Mouse (Mus musculus) cerebellum, adult 9-11 months (tissue): ENCODE results near the gene B4galnt2.

Experiments used
- DNase-seq: peaks from one replicate; pipeline ENCODE4 v3.0.0; 2022

Gene B4galnt2

DNA sequence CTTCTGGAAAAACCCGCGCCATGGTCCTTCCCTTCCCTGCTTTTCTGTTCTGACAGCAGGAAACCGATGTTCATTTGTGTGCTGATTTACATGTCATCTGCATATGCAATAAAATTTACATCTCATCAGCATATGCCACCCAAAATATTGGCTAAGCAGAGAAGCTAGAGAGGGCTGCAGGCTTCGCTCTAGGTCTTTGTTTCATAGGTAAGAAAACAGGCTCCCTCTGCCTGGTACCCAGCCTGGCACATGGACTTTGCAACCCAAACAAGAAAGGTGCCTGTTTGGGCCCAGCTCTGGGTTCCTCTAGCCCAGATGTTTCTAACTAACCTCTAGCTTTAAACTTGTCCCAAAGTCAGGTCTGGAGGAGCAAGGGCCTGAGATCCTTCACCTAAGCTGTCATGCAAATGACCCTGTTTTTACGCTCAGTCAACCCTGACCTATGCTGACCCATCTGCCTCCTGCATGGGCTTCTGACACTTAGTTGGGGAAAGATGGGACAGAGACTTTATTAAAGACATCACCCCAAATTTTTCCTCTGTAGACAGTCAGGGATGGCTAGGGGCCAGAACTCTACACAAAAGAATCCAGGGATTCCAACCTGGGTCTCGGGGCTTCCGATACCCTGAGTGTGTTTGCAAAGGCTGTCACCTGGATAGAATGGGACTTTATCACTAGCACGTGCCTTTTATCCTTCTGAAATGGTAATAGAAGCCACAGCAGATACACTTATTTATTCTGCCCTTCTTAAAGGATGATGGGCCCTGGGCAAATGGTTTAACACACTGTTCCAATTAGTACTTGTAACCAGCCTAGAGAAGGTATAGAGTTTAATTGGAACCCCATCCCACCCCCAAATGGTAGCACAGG is 75.5 kb downstream of the B4galnt2 start:
- DNase-seq: no peak

DNA sequence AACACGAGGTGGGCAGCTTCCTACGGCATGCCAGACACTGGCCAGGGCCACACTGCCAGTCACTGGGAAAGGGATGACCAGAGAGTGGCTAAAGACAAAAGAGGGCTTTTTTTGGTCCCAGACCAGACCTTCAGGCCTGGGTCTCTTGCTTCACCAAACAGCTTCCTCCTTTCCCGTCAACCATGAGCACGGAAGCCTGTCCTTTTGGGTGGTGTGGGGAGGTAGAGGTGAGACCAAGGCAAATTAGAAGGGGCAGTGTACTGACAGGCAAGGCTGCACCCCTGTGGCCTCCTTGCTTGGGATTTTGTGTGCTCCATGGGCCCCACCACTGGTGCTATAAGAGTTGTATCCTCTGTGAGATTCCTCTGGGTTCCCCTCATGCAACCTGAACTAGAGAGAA is 76.1 kb downstream of the B4galnt2 start:
- DNase-seq: no peak

DNA sequence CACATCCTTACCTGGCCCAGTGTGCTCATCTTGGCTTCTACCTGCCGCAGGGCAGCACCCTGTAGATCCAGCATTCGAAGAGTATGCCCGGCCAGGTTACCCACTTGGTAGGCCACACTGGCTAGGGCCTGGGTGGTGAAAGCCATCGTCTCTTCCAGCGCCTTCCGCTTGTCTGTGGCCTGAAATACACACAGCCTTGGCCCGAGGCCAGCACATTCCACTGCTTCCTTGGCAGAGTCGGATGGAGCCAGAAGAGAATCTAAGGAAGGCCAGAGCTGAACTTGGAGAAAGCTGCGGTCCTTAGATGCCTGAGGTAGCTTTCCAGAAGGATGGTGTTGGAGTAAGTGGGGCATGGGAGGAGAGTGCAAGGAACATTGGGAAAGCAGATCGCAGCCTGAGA is 77.6 kb downstream of the B4galnt2 start, which contains the start of gene Gngt2:
Gene Gngt2 (plus strand): TSS at position 158 of the 400 bp plus-strand sequence.
- DNase-seq: peak; percentile 50

DNA sequence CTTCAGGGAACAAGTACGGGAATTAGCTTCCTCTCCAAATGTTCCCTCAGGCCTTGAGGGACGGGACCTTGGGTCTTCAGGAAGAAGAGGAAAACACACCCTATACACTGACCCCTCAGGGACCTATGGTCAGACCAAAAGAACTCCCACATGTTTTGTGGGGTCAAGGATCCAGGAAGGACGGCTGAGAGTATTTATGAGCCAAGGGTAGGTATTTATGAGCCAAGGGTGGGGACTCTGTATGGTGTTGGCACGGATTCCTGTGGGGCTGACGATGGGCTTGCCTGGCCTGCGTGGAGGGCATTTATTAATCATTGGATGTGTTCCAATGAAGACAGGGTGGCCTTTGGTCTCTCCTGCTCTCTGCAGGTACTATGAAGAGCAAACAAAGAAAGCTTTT is 78.3 kb downstream of the B4galnt2 start:
- no peak for DNase-seq

DNA sequence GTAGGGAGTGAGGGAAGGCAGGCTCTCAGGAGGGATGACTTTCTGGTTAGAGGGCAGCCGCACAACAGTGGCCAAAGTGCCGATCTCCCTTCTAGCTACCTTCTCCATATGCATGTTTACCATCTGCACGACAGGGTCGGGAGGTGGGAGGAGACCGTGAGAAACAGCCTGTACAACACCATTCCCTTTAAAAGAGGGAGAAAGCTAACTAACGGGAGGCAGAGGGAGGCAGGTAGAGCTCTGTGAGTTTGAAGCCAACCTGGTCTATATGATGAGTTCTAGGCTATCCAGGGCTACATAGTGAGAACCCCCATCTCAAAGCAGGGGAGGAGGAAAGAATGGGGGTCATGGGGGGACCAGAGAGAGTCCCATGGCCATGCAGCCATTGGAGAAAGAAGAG is 78.9 kb downstream of the B4galnt2 start:
- DNase-seq: no peak

DNA sequence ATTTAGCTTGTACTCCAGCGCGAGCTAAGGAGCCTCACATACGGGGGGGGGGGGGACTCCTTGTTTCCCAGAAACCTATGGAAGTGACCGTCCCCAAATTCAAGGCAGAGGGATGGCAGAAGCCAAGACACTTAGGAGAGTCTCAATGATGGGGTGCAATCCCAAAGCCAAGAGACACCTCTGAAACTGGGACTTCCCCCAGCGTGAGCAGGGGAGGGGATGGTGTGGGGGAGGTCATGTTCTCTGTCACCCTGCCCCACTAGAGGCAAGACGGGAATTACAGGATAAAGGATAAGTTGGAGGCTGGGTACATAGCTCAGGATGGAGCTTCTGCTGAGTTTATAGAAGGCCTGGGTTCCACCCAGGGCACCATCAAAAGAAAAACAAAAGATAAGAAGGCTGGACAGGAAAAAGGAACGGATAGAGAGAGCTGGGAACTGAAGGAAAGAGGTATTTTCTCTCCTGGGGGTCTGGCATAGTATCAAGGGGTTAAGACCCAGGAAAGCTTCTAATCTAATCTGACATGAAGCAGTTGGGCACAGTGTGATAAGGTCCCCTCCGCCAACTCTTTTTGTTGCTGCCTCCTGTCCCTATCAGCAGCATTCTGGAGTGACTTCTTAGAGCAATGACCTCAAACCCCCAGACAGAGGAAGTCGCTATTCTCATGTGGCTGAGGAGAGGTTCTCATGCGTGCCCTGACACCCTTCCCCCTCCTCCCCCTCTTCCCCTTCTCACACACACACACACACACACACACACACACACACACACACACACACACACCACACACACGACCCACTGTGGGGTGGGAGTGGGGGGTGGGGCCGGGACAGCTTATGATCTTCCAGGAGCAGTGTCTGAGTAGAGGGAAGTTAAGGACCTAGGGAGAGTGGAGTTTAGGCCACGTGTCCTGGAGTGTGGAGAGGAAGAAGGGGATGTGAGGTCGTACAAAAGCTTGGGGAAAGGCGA is 79.7 kb downstream of the B4galnt2 start:
- DNase-seq: no peak

DNA sequence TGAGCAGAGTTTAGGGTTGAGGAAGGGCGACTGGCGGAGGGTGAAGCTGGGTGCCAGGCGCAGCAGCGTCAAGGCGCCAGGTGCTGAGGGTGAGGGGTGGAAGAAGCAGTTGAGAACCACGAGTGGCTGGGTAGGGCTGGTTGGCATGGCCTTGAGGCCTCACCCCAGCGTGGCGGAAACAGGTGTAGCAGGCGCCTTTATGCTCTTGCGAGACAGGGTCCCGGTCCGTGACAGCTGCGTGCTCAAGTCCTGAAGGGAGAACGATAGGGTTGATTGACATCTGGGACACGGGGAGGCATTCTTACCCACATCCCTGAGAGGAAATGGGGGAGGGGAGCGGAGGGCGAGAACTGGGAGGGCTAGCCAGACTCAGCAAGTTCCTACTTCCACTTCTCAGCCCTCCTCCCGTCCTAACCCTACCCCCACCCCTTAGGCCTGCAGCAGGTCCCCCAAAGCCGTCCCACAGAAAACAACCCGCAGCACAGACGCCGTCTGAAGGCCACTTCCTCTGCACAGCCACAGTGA is 80.5 kb downstream of the B4galnt2 start:
- no peak for DNase-seq

DNA sequence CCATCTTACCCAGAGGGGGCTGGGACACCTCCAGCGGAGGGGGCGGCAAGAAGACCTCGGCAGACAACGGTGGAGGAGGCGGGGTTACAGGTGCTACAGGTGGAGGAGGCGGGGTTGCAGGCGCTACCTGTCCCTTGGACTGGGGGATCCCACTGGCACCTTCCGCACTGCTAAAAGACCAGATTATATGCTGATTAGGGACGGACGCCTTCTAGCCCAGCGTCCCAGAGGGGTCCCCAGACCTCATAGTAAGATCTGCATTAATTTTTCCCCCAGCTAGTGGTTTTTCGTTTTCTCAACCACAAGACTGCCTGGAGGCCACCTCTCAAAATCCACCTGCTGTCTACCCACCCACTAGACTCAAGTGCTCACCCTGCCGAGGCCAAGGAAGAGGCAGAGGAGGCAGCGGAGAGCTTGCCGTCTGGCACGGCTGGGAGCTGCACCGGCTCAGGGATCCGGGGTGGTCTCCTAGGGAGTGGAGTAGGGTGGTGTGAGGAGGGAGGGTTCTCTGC is 81.0 kb downstream of the B4galnt2 start:
- no peak for DNase-seq

DNA sequence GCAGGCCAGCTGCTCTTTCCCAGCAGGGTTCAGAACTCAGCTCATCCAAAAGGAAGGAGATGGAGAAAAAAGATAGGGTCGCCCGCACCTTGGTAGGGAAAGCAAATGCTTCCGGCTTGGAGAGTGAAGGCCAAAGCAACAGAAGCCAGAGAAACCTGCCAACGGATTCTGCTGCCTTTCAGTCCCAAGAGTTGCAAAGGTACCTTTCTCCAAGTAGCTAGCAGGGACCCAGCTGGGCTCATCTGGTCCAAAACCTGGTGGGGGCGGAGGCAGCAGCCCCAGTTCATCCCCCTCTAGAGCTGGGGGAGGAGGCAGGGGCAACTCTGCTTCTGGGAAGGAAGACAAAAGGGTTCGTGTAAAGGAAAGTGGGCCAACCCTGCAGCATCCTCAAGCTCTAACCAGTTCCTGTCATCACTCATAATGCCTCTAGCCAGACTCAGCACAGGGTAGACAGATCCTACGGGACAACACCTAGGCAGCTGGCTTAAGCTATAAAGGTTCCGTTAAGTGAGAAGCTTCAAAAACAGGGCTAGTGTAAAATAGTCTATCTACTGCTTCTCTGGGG is 81.6 kb downstream of the B4galnt2 start:
- DNase-seq: no peak

DNA sequence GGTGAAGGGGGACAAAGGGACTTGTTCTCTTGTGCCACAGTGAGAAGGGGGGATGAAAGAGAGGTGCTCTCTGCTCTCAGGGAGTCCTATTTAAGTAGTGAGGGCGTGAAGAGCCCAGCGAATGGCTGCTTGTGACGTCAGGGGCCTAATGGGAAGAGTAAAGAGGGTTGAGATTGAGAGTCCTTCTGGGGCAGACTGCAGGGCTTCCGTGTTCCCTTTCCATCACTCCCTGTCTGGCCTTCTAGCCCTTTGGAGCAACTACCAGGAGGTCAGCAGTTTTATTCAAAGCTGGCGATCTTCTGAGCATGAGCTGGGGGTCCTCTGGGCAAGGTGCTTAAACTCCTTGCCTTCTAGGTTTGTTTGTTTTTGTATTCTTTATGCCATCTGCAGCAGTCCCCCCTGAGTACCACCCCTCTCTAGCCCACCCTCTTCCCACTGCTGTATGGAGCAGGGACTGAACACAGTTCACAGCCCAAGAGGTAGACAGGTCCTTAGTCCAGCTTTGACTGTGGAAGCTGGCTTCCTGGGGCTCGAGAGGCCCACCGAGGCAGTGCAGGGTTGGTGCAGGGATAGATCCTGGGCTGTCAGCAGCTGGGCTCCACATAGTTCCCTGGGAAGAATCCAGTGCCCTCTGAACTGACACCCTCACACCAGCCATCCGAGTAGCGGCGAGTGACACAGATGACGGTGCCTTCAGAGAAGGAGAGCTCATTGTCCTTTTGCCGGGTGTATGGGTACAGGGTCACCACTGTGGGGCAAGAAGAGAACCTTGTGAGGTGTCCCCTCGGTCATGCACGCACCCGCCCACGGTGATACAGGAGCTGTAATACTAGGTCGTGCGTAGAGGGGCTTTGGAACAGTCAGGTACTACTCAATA is 82.3 kb downstream of the B4galnt2 start:
- no peak for DNase-seq

DNA sequence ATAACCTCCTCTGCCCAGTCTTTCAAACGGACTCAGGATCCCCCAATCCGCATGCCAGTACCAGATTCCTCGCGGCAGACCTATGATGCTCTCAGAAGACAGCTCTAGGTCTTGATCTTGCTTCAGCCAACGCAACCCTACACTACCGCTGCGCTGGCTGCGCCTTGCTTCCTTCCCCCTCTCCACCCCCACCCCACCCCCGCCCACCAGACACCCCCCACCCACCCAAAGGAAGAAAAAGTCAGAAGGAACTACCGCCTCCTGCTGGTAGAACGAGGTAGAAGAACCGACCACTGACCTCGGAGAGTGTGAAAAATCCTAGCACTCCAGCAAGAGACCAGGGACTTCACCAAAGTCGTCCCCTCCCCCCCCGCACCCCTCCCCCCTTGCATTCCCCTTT is 83.0 kb downstream of the B4galnt2 start:
- no peak for DNase-seq

DNA sequence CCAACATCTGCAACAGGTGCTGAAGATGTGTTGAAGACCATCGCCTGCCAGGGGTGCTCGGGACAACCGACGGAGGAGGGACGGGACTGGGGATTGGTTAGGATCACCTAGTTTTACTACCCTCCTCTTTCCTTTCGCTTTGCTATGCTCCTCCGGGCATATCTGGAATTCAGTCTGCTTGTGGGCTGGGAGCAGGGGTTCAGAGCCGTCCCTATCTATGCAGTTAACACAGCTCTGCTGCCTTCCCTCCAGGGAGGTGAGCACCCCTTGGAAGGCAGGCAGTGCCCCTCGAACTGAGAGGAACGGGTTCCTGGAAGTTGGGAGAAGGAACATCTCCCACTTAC is 83.4 kb downstream of the B4galnt2 start:
- no peak for DNase-seq

DNA sequence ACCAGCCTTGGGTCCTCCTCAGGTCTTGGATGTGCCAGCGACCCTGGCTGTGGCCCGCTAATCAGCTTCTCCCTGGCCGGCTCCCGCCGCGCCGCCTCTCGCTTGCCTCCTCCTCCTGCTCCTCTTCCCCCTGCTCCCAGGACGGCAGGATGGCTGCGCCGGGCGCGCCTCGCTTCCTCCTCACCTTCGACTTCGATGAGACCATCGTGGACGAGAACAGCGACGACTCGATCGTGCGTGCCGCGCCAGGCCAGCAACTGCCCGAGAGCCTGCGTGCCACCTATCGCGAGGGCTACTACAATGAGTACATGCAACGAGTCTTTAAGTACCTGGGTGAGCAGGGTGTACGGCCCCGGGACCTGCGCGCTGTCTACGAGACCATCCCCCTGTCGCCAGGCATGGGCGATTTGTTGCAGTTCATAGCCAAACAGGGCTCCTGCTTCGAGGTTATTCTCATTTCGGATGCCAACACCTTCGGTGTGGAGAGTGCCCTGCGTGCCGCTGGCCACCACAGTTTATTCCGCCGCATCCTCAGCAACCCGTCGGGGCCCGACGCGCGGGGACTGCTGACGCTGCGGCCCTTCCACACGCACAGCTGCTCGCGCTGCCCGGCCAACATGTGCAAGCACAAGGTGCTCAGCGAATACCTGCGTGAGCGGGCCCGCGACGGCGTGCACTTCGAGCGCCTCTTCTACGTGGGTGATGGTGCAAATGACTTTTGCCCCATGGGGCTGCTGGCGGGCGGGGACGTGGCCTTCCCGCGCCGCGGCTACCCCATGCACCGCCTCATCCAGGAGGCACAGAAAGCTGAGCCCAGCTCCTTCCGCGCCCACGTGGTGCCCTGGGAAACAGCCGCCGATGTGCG is 84.0 kb downstream of the B4galnt2 start:
- DNase-seq: peak; percentile 17

DNA sequence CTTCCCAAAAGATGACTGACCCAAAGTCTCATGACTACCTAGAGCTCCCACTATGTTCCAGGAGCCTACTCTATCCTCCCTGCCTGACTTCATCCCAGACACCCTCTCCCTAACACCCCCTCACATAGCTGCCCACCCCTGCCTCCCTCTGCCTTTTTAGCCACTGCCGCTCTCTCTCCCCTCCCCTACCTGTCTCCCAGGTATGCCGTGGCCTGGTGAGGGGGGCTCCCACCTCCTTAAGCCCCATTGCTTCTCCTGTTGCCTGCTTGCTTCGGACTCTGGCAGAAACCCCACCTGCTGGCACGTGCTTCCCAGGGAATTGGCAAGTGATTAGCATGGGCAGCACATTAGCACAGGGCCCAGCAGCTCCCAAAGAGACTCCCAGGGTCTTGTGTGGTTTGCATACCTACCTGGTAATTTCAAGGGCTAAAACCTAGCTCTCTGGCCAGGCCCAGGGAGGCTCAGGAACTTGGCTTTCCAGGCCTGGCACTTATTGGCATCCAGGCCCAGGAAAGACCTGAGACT is 85.1 kb downstream of the B4galnt2 start:
- DNase-seq: peak; percentile 14

DNA sequence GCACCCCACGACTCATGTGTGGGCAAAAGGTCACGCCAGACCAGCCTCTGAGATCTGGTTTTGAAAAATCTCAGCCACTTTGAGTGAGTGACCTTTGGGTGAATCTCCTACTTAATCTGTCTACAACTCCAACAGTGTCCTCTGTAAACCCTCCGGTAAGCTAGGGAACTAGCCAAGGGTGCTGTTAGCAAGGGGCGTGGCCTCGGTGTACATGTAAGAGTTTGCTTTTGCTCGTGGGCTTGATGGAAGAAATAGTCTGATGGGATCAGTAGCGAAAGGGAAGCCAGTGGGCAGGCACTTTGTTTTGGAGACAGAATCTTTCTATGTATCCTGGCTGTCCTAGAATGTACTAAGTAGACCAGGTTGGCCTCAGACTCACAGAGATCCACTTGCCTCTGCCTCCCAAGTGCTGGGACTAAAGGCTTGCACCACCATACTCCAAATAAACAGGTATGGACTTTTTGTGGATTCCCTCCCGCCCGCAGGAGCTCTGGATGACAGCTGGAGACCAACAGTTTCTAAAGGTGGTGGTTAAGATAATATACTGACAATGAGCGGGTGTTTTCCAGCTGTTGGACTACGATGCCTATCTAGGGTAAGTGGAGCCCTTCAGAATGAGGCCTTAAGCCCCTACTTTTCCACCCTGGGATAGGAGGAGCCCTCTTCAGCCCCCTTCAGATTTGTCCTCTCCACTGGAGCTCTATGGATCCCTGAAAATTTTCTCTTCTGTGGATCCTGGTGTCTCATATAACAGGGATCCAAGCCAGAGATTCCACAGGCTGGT is 86.3 kb downstream of the B4galnt2 start:
- DNase-seq: peak; percentile 10

DNA sequence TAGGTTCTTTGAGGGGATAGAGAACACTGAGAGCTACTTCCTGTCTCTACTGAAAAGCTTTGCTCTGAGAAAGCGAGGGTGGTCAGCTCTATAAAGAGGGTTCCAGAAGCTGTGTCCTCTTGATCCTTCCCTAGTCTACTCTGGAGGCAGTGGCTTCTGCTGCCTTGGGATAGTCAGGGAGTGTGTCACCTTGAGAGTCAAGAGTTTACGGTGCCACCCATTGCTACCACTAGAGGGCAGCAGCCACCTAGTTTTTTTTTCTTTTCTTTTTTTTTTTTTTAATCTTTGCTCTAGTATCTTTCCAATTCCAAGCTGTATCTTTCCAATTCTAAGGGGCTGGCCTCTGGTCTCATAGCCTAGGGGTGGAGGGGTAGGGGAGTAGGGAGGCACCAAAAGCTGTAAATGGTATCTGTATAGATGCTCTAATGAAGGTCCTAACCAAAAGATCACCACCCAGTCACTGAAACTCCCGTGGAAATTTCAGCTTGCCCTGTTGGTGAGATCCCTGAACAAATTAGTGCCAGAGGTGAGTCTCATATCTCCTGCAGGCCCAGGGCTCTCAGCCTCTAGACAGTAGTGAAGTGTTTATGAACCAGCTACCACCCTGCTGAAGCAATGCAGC is 87.1 kb downstream of the B4galnt2 start:
- peak; percentile 67 for DNase-seq

DNA sequence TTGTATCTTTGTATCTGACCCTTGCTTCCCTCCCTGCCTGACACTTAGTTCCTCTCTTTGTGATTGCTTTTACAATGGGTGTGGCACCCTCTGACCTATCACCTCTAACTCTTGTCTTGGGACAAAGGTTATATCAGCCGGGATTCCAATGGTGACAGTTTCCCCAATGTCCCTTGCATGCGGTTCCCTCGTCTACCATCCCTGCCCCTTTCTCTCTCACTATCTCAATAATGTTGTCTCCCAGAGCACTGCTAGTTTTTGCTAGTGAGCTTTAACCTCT is 87.6 kb downstream of the B4galnt2 start:
- DNase-seq: peak; percentile 4

DNA sequence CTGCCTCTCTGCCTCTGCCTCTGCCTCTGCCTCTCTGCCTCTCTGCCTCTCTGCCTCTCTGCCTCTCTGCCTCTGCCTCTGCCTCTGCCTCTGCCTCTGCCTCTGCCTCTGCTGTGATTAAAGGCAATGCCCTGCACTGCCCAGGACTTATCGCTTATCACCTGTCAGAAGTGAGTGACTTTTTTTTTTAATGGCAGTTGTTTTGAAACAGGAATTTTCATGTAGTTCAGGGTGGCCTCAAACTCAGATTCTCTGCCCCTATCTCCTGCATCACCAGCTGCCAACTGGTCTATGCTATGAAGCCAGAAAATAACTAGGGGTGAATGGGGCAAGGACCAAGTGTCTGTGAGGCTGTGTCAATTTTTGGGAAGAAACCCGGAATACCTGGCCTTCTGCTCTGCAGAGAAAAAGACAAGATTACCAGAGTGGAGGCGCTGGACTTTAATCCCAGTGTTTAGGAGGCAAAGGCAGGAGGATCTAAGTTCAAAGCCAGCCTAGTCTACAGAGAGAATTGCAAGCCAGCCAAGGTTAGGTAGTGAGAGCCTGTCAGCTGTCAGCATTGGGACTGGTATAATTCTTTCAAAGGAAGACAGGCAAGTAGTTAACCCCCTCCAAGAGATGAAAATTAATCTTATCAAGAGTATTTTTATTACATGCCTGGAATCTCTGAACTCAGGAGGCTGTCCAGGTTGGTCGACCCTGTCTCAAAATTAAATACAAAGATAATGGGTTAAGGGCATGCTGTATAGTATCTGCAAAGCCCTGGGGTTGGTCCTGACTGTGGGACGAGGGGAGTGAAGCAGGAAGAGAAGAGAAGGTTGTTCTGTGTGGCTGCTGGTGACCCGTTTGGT is 88.1 kb downstream of the B4galnt2 start:
- peak; percentile 12 for DNase-seq

DNA sequence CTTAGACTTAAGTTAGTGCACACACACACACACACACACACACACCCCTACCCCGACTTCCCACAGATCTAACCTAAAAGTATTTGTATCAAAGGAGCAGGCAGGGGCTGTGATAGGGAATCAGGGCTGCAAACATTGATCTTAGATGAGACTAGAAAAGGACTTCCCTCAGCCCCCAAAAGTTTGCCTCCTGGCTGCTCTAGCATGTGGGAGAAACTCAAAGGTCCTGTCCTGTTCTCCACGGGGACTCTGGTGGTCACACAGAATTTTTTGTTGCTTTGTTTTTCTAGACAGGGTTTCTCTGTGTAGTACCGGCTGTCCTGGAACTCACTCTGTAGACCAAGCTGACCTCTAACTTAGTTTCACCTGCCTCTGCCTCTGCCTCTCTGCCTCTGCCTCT is 89.1 kb downstream of the B4galnt2 start:
- peak; percentile 8 for DNase-seq
